Mouse (Mus musculus): ENCODE measurements around the gene Il25. TPM values are rescaled to one million over a fixed set of nuclear protein-coding genes. Genes with fewer than 3 reads are reported as not detected.
A peak's percentile ranks its signal among the peaks of the same experiment; 100 is the strongest.

Gene Il25
- not detected for total RNA-seq (2021)
- long read RNA-seq, experiment 1: 0 reads
- long read RNA-seq, experiment 2: 0 reads

DNA sequence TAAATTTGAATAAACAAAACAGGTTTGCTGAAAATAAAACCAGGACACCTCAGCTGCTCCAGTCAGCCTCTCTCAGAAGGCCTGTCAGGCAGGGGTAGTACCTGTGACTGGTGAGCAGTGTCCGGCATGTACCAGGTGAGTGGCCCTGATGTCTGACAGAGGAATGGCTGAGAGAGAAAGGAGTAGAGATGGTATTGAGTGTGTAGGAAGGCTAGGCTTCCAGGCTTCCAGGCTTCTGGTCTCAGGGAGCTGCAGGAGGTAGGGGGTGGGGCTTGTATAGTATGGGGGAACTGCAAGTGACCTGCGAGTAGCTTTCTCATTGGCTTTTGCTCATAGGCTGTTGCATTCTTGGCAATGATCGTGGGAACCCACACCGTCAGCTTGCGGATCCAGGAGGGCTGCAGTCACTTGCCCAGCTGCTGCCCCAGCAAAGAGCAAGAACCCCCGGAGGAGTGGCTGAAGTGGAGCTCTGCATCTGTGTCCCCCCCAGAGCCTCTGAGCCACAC, at the start of gene Il25:
Il25 (plus strand) TSS at position 51 of the 506 bp plus-strand sequence.
- DNase-seq: no peak
- intact Hi-C loops (cut with DNase I): no loop called here

DNA sequence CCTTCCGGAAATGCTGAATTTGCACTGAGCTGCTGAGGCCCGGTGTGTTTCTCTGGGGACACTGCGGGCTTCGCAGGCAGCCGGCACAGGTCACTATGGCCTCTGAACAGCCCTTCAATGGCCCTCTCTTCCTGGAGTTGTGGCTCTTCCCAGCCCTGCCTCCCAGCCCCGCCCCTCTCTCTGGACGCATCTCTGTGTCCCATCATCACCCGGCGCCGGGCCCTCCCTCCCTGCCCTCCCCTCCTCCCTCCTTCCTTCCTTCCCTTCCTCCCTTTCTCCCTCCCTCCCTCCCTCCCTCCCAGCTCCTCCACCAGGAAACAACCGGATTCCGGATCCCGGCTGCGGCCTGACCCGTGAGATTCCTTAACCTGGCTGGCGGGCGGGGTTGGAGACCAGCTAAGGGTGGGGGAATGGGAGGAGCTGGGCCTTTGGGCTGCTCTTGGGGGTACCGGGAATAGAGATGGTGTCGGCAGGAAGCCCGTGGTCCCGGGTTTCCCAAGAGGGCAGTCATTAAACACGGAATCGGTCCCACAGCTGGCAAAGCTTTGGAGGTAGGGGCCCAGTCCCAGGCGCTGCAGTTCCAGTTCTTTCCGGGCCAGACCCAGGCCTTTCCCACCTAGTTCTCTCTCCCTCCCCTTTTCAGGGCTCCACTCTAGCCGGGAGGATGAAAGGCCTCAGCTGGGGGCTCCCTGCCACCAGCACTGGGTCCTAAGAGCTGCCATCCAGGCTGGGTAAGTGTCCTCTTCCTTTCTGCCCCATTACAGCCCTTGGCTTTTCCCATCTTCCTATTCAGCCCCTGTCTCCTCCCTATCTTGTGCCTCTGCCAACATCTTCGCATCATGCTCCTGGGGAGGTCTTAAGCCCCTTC, 49.1 kb upstream of the Il25 start, which contains the start of the genes Bcl2l2 and Gm20521:
Bcl2l2 (plus strand) TSS at position 224 of the 868 bp plus-strand sequence.
Gm20521 (plus strand) TSS at position 288 of the 868 bp plus-strand sequence.
- intact Hi-C loops (cut with DNase I): no loop called here
- peak; percentile 69 to 84 for DNase-seq

DNA sequence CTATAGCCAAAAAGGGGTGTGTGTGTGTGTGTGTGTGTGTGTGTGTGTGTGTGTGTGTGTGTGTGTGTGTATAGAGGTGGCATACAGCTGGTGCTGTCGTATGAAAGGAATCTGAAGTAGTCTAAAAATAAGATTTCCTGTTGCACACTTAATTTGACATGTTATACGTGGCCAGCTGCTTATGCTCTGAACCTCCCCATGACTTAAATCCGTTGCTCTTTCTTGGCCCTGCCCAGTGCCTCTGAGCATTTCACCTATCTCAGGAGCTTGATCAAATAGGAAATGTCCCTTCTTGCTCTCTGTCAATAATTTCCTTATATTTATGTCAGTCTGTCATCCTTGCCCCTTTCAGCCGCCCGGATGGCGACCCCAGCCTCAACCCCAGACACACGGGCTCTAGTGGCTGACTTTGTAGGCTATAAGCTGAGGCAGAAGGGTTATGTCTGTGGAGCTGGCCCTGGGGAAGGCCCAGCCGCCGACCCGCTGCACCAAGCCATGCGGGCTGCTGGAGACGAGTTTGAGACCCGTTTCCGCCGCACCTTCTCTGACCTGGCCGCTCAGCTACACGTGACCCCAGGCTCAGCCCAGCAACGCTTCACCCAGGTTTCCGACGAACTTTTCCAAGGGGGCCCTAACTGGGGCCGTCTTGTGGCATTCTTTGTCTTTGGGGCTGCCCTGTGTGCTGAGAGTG, 48.3 kb upstream of the Il25 start:
- intact Hi-C loops (cut with DNase I): no loop called here
- DNase-seq: no peak

DNA sequence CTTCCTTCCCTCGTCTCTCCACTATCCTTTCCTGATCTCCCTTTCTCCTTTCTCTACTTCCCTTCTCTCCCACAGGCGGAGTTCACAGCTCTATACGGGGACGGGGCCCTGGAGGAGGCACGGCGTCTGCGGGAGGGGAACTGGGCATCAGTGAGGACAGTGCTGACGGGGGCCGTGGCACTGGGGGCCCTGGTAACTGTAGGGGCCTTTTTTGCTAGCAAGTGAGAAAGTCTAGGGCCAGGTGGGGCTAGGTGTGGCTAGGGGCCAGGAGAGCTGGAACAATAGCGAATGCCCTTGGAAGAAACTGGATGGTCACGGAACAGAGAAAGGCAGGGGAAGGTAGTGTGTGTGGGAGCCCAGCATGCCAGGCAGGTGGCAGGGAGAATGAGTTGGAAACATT, 47.2 kb upstream of the Il25 start:
- intact Hi-C loops (cut with DNase I): no loop called here
- DNase-seq: no peak

DNA sequence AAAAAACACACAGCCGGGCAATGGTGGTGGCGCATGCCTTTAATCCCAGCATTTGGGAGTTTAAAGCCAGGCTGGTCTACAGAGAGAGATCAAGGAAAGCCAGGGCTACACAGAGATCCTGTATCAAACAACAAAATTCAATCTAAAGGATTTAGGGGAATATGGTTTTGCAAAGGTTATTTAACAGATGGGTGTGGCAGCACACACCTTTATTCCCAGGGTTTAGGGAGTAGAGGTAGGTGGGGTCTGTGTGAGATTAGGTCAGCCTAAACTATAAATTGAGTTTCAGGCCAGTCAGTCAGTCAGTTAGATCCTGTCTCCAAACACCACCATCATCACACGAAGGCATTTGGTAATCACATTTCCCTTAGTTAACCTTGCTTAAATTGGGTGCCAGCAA, 40.3 kb upstream of the Il25 start, which contains the start of gene Pabpn1:
Pabpn1 (plus strand) TSS at position 301 of the 400 bp plus-strand sequence.
- intact Hi-C loops (cut with DNase I): loop anchor here (5.0 kb wide), 1 partner anchor 200 kb away; the partner anchor contains the start of genes Thtpa and Zfhx2
- no peak for DNase-seq

DNA sequence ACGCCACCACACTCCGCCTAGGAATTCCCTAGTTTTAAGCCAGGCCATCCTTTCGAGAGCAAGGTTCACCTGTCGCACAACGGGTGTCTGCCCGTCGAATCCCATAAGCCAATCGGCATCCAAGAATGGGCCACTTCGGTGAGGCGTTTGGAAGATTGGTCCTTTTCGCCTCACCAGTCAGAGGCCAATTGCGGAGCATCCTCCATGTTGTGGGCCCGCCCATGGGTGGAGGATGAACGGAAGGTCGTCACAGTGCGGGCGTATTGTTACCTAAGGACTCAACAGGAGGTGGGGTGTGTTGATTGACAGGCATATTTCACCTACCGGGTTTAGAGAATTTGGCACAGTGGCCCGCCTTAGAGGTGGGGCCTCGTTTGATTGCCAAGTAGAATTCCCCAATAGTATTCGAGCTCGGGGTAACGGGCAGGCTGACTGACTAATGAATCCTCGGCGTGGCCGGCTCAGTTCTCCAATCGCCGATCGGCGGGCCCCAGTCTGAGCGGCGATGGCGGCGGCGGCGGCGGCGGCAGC, 38.8 kb upstream of the Il25 start:
- DNase-seq: peak; percentile 95 to 96
- intact Hi-C loops (cut with DNase I): loop anchor here (5.0 kb wide), 1 partner anchor 199 kb away; the partner anchor contains the start of genes Thtpa and Zfhx2

DNA sequence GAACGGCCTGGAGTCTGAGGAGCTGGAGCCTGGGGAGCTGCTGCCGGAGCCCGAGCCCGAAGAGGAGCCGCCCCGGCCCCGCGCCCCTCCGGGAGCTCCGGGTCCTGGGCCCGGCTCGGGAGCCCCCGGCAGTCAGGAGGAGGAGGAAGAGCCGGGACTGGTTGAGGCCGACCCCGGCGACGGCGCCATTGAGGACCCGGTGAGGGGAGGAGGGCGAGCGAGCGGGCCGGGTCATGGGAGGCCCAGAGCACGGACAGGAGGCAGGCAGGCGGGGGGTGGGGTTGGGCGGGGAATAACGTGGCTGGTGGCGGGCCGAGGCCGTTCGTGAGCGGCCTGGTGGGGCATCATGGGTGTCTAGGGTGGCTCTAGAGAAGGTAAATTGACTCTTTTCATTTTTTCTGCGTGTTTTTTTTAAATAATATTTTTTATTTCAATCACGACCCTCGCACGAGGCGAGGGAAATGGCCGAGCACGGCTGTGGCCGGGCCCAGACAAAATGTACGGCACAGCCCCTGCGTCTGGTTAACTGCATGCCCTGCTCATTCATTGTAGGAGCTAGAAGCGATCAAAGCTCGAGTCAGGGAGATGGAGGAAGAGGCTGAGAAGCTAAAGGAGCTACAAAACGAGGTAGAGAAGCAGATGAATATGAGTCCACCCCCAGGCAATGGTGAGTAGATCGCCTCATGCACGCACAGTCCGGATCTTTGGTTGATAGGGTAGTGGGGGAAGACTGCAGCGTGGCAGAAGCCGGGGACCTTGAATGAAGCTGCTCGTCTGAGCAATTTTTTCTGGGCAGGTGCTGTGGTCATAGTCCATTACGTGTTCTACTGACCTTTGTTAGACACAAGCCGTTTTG, 38.0 kb upstream of the Il25 start:
- intact Hi-C loops (cut with DNase I): loop anchor here (5.0 kb wide), 1 partner anchor 198 kb away; the partner anchor contains the start of genes Thtpa and Zfhx2
- DNase-seq: peak in 1 of 2 experiments; percentile 58

DNA sequence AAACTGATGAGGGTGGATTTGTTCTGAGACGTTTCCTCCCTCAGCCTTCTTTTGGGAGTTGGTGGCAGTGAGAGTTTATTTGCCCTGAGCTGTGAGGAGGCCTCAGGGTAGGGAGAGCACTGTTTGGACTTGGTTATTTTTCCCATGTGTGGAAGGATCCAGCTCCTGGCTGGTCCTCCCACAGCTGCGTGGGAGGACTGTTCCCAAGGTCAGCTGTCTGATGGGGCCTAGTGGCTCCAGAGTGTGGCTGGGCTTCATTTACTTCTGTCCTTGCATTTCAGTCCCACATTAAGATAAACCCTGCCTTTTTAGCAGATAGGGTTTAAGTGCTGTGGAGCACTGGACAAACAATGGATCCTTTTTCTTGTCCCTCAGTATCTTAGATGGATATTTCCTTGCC, 35.0 kb upstream of the Il25 start:
- no peak for DNase-seq
- intact Hi-C loops (cut with DNase I): no loop called here

DNA sequence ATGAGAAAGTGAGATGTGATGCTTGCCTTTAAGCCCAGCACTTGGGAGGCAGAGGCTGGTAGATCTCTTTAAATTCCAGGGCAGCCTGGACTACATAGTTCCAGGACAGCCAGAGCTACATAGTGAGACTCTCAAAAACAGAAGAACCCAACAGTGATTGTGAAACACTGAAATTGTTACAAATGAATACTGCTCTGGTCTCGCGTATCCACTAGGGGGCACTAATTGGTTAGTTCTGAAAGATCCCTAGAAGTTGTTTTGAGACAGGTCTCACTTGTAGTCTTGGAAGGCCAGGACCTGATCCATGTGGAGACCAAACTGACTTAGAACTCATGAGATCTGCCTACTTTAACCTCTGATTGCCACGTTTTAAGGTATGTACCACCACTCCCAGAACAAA, 32.1 kb upstream of the Il25 start:
- intact Hi-C loops (cut with DNase I): loop anchor here (1.0 to 2.0 kb wide), 2 partner anchors 39 to 114 kb away; partner anchors contain the start of gene Ngdn
- DNase-seq: peak in 1 of 2 experiments; percentile 58

DNA sequence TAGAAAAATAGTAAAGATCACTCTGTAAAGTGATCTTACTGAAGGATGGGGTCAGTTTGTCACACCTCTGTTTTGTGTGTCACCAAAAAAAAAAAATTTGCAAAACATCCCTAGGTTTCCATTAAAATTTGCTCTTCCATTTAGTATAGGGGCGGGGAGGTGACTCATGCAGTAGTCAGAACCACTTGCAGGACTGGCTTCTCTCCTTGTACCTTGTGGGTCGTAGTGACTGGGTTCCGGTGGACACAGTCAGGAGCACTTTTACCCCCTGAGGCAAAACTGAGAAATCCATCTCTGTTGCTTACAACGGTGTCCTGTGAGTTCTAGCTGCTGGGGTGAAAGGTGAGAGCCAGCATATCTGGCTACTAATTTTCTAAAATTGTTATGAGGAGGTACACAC, 28.9 kb upstream of the Il25 start:
- intact Hi-C loops (cut with DNase I): no loop called here
- no peak for DNase-seq

DNA sequence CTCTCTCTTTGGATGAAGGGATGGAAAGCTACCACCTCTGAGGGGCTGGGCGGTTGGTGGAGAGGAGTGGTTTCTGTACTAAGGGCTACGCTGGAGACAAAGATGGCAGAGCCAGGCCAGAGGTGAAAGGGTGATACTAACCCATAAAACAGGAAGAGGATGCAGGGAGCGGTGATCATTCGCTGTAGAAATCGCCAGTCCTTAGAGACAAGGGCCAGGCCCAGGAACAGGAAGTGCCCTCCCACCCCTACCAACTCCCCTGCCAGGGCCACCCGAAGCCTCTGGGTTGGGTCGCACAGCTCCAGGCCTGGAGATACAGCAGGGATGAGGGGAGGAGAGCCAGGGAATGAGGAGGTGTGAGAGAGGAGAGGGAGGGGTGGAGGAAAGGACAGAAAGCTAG, 23.8 kb upstream of the Il25 start:
- intact Hi-C loops (cut with DNase I): no loop called here

DNA sequence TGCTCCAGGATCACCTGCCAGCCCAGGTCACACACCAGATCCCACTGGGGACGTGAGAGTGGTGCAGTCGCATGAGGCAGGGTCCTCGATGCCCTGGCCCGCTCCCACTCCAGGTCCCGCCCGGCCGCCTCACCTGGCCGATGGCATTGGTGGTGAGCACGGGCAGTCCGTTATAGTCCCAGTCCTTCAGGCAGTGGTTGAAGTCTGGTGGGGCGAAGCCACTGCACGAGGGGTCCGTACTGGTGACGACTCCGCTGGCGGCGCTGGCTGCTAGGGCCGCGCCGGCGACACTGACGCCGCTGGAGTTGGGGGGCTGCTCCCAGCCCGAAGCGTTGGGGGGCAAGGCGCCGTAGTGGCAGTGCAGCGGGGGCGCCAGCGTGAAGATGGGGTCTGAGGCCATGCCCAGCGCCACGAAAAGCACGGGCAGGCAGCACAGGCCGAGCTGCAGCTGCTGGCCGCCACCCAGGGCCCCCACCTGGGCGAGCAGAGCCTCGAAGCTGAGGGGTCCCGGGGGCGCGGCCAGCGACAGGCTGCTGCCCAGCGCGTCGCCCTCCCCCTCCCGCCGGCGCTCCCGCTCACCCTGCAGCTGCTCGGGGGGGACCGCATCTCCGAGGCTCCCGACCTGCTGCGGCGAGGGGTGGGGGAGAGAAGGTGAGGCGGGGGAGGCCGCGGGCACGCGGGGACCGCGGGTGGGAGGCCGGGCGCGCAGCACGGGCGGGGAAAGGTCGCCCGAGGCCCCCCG, 20.2 kb upstream of the Il25 start:
- intact Hi-C loops (cut with DNase I): no loop called here
- no peak for DNase-seq

More for the DNA sequence above, 23.8 kb upstream of the Il25 start:
- DNase-seq: no peak

DNA sequence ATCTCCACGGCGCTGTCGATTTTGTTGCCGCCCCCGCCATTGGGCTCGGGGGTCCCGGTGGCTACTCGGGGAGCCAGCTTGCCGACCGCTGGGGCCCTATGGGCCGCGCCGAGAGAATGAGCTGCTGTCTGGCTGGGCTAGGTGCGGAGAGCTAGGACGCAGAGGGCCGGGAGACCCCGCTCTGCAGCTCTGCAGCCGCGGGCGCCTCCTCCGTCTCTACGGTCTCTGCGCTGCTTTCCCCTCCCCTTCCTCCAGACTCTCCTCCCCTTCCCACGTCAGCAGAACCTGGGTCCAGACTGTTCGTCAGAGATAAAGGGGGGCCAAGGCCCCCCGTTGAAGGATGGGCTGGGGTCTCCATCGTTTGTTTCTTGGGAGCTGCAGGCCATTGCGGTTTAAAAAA, 19.6 kb upstream of the Il25 start, which contains the start of gene Slc22a17:
Slc22a17 (minus strand) TSS at position 247 of the 400 bp plus-strand sequence.
- intact Hi-C loops (cut with DNase I): no loop called here
- peak; percentile 41 to 54 for DNase-seq

DNA sequence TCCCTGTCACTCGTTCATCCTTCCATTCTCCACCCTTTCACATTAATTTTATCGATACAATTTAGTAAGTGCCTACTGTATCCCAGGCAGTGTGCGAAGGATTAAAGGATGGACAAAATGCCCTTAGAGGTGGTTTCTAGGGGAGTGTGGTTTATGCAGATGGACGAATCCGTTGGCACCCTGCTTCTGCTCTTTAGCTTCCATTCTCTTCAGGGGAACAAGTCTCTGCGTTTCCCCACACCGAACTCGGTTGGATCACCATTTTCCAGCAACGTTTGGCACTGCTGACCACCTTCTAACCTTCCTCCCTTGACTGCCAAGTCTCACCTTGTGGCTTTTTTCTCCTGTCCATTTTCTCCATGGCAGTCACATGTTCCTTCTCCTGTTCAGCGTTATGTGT, 19.2 kb upstream of the Il25 start:
- no peak for DNase-seq
- intact Hi-C loops (cut with DNase I): no loop called here

DNA sequence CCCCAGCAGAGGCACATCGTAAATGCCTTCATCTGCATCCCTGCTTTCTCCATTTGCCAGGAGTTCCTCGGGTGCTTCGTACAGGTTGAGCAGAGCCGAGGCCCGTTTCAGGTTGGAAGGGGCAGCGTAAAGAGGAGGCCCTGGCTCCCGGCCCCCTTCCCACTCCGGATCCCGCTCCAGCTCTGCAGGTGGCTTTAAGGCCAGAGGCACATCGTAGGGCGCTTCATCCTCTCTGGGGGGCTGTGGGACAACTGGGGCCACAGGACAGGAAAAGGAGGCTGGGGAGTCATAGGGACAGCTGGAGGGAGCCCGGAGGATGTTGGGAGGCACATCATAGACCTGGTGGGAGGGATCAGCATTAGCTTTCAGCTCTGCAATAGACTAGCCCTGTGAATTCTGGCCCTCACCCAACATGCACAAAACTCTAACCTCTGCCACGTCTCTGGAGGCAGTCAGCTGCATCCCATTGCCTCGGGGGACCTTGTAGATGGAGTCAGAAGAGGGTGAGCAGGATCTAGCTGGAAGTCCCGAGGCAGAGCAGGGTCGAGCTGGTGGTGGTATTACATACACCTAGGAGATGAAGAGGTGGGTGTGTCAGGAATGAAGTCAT, 12.3 kb upstream of the Il25 start:
- intact Hi-C loops (cut with DNase I): no loop called here
- DNase-seq: no peak

DNA sequence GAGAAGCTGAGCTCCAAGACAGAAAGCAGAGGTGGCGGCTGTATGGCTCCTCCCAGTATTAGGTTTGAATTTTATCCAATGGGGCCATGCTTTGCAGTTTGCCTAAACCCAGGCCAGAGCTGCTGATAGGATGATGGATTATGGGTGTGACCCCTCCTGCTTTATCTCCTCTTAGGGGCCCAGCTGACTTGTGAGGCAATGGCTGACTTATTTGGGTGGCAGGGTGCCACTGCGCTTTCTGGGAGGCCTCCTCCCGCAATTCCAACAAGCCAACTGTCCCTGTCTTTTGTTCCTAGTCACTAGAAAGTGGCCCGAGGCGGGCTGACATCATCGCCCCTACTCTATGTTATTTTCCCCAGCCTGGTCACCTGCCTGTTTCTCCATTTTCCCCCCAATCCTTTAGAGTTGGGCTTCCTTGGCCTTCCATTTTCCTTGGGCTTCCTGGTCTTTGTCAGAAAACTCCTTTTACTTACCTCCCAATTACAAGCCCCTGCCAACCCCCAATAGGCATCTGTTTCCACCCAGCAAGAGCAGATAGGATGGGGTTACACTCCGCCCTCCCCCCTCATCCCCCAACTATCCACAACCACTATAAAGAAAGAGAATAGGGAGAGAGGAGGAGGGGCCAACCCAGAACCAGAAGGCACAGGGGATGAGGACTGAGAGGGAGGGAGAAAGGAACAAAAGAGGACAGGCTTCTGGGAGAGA, 7.7 kb upstream of the Il25 start:
- peak; percentile 60 to 62 for DNase-seq
- intact Hi-C loops (cut with DNase I): no loop called here
